Mouse (Mus musculus): Measurements from ENCODE around the gene Rybp. TPM values are rescaled to one million over a fixed set of nuclear protein-coding genes. Genes with fewer than 3 reads are reported as not detected.

The Rybp gene
- polyA plus RNA-seq, 1 experiment from 2014 or later, result 18.5 TPM

GRCm38 (mm10) chr6:100217507-100217906 is 69.8 kb downstream of the Rybp start:
- Histone ChIP-seq H3K27me3 (replicated peaks) (peaks cover 22% of the 10 kb centered on the region), H3K4me2 (no peak overlapping the region), H3K27ac (replicated peaks) (no peak overlapping the region), H3K9ac (replicated peaks) (no peak overlapping the region), H3K4me1 (peaks cover 41% of the 10 kb centered on the region), H3K36me3 (no peaks in the 10 kb centered on the region), H3K9me3 (replicated peaks) (no peaks in the 10 kb centered on the region), H3K4me3 (replicated peaks) (no peak overlapping the region)
- WGBS, result 83% methylated on average over 8 of the region's 8 CpGs
- no peak for ATAC-seq (ENCODE audit: low FRiP score)

GRCm38 (mm10) chr6:100216945-100217344 is 70.3 kb downstream of the Rybp start:
- Histone ChIP-seq H3K36me3 (no peaks in the 10 kb centered on the region), H3K27me3 (replicated peaks) (peaks cover 22% of the 10 kb centered on the region), H3K27ac (replicated peaks) (no peak overlapping the region), H3K9me3 (replicated peaks) (no peaks in the 10 kb centered on the region), H3K4me1 (peaks cover 42% of the 10 kb centered on the region), H3K4me3 (replicated peaks) (no peak overlapping the region), H3K4me2 (no peak overlapping the region), H3K9ac (replicated peaks) (no peak overlapping the region)
- no peak for ATAC-seq (ENCODE audit: low FRiP score)
- 77% methylated on average over 5 of the region's 5 CpGs for WGBS

- no peak overlapping the region for H3K9ac ChIP-seq (replicated peaks)
- 0 out of 2 replicates have a peak overlapping the region, but pooled peaks have one; percentile 18 for H3K27ac ChIP-seq (replicated peaks)
- H3K4me1 ChIP-seq, result peaks cover 39% of the 10 kb centered on the region
- no peaks in the 10 kb centered on the region for H3K36me3 ChIP-seq
- ATAC-seq (ENCODE audit: low FRiP score), result no peak
- H3K4me2 ChIP-seq, result 0 out of 2 replicates have a peak overlapping the region, but pooled peaks have one; percentile 3
- peaks cover 22% of the 10 kb centered on the region for H3K27me3 ChIP-seq (replicated peaks)
- no peaks in the 10 kb centered on the region for H3K9me3 ChIP-seq (replicated peaks)
- H3K4me3 ChIP-seq (replicated peaks), result no peak overlapping the region
- 70% methylated on average over 6 of the region's 6 CpGs for WGBS
Observed at GRCm38 (mm10) chr6:100215809-100216208, 71.5 kb downstream of the Rybp start.

- H3K4me3 ChIP-seq (replicated peaks), result no peak overlapping the region
- no peak for ATAC-seq (ENCODE audit: low FRiP score)
- 61% methylated on average over 13 of the region's 13 CpGs for WGBS
- peaks cover 34% of the 10 kb centered on the region for H3K4me1 ChIP-seq
- no peak overlapping the region for H3K9ac ChIP-seq (replicated peaks)
- no peak overlapping the region for H3K27ac ChIP-seq (replicated peaks)
- H3K36me3 ChIP-seq, result no peaks in the 10 kb centered on the region
- H3K9me3 ChIP-seq (replicated peaks), result no peaks in the 10 kb centered on the region
- H3K4me2 ChIP-seq, result 0 out of 2 replicates have a peak overlapping the region, but pooled peaks have one; percentile 6
- H3K27me3 ChIP-seq (replicated peaks), result peaks cover 25% of the 10 kb centered on the region
Observed at GRCm38 (mm10) chr6:100214132-100214913, 73.0 kb downstream of the Rybp start.

GRCm38 (mm10) chr6:100213596-100213995 is 73.7 kb downstream of the Rybp start:
- Histone ChIP-seq H3K27me3 (replicated peaks) (peaks cover 26% of the 10 kb centered on the region), H3K36me3 (no peaks in the 10 kb centered on the region), H3K4me1 (peaks cover 27% of the 10 kb centered on the region), H3K4me2 (no peak overlapping the region), H3K4me3 (replicated peaks) (no peak overlapping the region), H3K27ac (replicated peaks) (0 out of 2 replicates have a peak overlapping the region, but pooled peaks have one; percentile 33), H3K9ac (replicated peaks) (no peak overlapping the region), H3K9me3 (replicated peaks) (no peaks in the 10 kb centered on the region)
- WGBS, result 66% methylated on average over 9 of the region's 9 CpGs
- ATAC-seq (ENCODE audit: low FRiP score), result no peak

GRCm38 (mm10) chr6:100212820-100213219 is 74.5 kb downstream of the Rybp start:
- no peak overlapping the region for H3K4me3 ChIP-seq (replicated peaks)
- WGBS, result 9% methylated on average over 7 of the region's 7 CpGs
- ATAC-seq (ENCODE audit: low FRiP score), result peak; percentile 29; the same call in 1 of the 2 replicates

GRCm38 (mm10) chr6:100211646-100212045 is 75.6 kb downstream of the Rybp start:
- no peak overlapping the region for H3K27ac ChIP-seq (replicated peaks)
- no peak overlapping the region for H3K9ac ChIP-seq (replicated peaks)
- H3K27me3 ChIP-seq (replicated peaks), result peaks cover 41% of the 10 kb centered on the region
- 85% methylated on average over 3 of the region's 3 CpGs for WGBS
- no peak overlapping the region for H3K4me2 ChIP-seq
- no peaks in the 10 kb centered on the region for H3K9me3 ChIP-seq (replicated peaks)
- H3K4me1 ChIP-seq, result peaks cover 32% of the 10 kb centered on the region
- ATAC-seq (ENCODE audit: low FRiP score), result no peak
- H3K4me3 ChIP-seq (replicated peaks), result no peak overlapping the region
- H3K36me3 ChIP-seq, result no peaks in the 10 kb centered on the region

More at GRCm38 (mm10) chr6:100212820-100213219, 74.5 kb downstream of the Rybp start:
- H3K36me3 ChIP-seq, result no peaks in the 10 kb centered on the region
- no peak overlapping the region for H3K9ac ChIP-seq (replicated peaks)
- H3K27ac ChIP-seq (replicated peaks), result 0 out of 2 replicates have a peak overlapping the region, but pooled peaks have one; percentile 33
- peaks cover 20% of the 10 kb centered on the region for H3K4me1 ChIP-seq
- H3K27me3 ChIP-seq (replicated peaks), result peaks cover 32% of the 10 kb centered on the region
- no peak overlapping the region for H3K4me2 ChIP-seq
- no peaks in the 10 kb centered on the region for H3K9me3 ChIP-seq (replicated peaks)

- peaks cover 33% of the 10 kb centered on the region for H3K4me1 ChIP-seq
Observed at GRCm38 (mm10) chr6:100210517-100210916, 76.8 kb downstream of the Rybp start.

GRCm38 (mm10) chr6:100206741-100207275 is 80.5 kb downstream of the Rybp start:
- WGBS, result 1% methylated on average over 14 of the region's 14 CpGs
- Histone ChIP-seq H3K4me3 (replicated peaks) (no peak overlapping the region), H3K4me2 (peak overlapping the region; percentile 23), H3K9me3 (replicated peaks) (no peaks in the 10 kb centered on the region), H3K36me3 (no peaks in the 10 kb centered on the region), H3K9ac (replicated peaks) (no peak overlapping the region), H3K4me1 (peaks cover 30% of the 10 kb centered on the region), H3K27me3 (replicated peaks) (peaks cover 27% of the 10 kb centered on the region), H3K27ac (replicated peaks) (no peak overlapping the region)
- peak; percentile 39 for ATAC-seq (ENCODE audit: low FRiP score)

More at GRCm38 (mm10) chr6:100210517-100210916, 76.8 kb downstream of the Rybp start:
- H3K9ac ChIP-seq (replicated peaks), result no peak overlapping the region
- no peak overlapping the region for H3K4me2 ChIP-seq
- 96% methylated on average over 1 of the region's 1 CpGs for WGBS
- H3K27ac ChIP-seq (replicated peaks), result no peak overlapping the region
- no peak for ATAC-seq (ENCODE audit: low FRiP score)
- peaks cover 42% of the 10 kb centered on the region for H3K27me3 ChIP-seq (replicated peaks)
- H3K36me3 ChIP-seq, result no peaks in the 10 kb centered on the region
- H3K4me3 ChIP-seq (replicated peaks), result no peak overlapping the region
- H3K9me3 ChIP-seq (replicated peaks), result no peaks in the 10 kb centered on the region

GRCm38 (mm10) chr6:100206261-100206660 is 81.0 kb downstream of the Rybp start:
- WGBS, result 67% methylated on average over 1 of the region's 1 CpGs
- Histone ChIP-seq H3K27me3 (replicated peaks) (peaks cover 27% of the 10 kb centered on the region), H3K9me3 (replicated peaks) (no peaks in the 10 kb centered on the region), H3K4me3 (replicated peaks) (no peak overlapping the region), H3K36me3 (no peaks in the 10 kb centered on the region), H3K27ac (replicated peaks) (no peak overlapping the region), H3K9ac (replicated peaks) (no peak overlapping the region), H3K4me1 (peaks cover 30% of the 10 kb centered on the region), H3K4me2 (no peak overlapping the region)
- ATAC-seq (ENCODE audit: low FRiP score), result no peak

- Histone ChIP-seq H3K4me1 (peaks cover 30% of the 10 kb centered on the region), H3K4me2 (no peak overlapping the region), H3K4me3 (replicated peaks) (no peak overlapping the region), H3K27ac (replicated peaks) (no peak overlapping the region), H3K27me3 (replicated peaks) (peaks cover 28% of the 10 kb centered on the region), H3K9ac (replicated peaks) (no peak overlapping the region), H3K9me3 (replicated peaks) (no peaks in the 10 kb centered on the region), H3K36me3 (no peaks in the 10 kb centered on the region)
- no peak for ATAC-seq (ENCODE audit: low FRiP score)
- 26% methylated on average over 7 of the region's 7 CpGs for WGBS
Observed at GRCm38 (mm10) chr6:100204436-100204835, 82.8 kb downstream of the Rybp start.

GRCm38 (mm10) chr6:100203492-100203891 is 83.8 kb downstream of the Rybp start:
- no peak overlapping the region for H3K4me3 ChIP-seq (replicated peaks)
- no peaks in the 10 kb centered on the region for H3K9me3 ChIP-seq (replicated peaks)
- H3K27ac ChIP-seq (replicated peaks), result no peak overlapping the region
- H3K9ac ChIP-seq (replicated peaks), result no peak overlapping the region
- H3K36me3 ChIP-seq, result no peaks in the 10 kb centered on the region
- no peak overlapping the region for H3K4me2 ChIP-seq
- peaks cover 30% of the 10 kb centered on the region for H3K4me1 ChIP-seq
- ATAC-seq (ENCODE audit: low FRiP score), result no peak
- H3K27me3 ChIP-seq (replicated peaks), result peaks cover 24% of the 10 kb centered on the region; the same call in 1 of the 2 replicates
- WGBS, result 18% methylated on average over 3 of the region's 3 CpGs

Data from neural tube, embryonic 15.5 days (tissue).